Mouse (Mus musculus): ENCODE data around the gene Cactin. TPM values are rescaled to one million over a fixed set of nuclear protein-coding genes. Genes with fewer than 3 reads are reported as not detected.
A peak's percentile ranks its signal among the peaks of the same experiment; 100 is the strongest.

Gene Cactin
- polyA plus RNA-seq, 1 experiment from 2014 or later: 61.8 TPM

DNA sequence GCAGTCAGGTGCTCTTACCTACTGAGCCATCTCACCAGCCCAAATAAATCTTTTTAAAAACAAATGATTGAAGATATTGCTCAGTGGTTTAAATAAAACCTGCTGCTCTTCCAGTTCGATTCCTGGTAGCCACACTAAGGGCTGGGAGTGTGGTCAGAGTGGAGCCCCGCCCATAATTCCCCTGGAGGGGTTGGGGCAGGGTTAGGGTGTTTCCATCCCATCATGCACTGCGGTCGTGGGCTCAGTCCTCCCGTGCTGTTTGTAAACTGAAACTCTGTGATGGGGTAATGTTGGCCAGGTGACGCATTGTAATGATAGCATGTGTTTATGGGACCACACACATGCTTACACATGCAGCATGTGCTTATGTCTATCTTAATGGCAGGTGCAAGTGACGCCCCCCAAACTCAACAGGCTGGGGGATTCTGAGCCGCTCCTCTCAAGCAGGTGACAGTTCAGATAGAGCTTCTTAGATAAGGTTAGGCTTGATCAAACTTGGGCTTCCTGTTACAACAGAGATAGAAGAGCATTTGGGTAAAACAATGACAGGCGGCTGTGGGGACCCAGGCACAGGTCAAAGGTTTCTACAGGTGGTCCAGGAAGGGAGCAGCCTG is 30.9 kb downstream of the Cactin start:
- Histone ChIP-seq H3K4me1 (peaks cover 29% of the 10 kb centered on the region), H3K36me3 (replicated peaks) (peaks cover 15% of the 10 kb centered on the region), H3K9ac (peak overlapping the region; percentile 12; the same call in 1 of the 2 replicates), H3K4me3 (replicated peaks) (no peak overlapping the region), H3K27ac (no peak overlapping the region), H3K27me3 (peaks cover 43% of the 10 kb centered on the region), H3K4me2 (no peak overlapping the region), H3K9me3 (no peaks in the 10 kb centered on the region)
- no peak for ATAC-seq (ENCODE audit: low FRiP score)
- 25% methylated on average over 9 of the region's 9 CpGs for WGBS

DNA sequence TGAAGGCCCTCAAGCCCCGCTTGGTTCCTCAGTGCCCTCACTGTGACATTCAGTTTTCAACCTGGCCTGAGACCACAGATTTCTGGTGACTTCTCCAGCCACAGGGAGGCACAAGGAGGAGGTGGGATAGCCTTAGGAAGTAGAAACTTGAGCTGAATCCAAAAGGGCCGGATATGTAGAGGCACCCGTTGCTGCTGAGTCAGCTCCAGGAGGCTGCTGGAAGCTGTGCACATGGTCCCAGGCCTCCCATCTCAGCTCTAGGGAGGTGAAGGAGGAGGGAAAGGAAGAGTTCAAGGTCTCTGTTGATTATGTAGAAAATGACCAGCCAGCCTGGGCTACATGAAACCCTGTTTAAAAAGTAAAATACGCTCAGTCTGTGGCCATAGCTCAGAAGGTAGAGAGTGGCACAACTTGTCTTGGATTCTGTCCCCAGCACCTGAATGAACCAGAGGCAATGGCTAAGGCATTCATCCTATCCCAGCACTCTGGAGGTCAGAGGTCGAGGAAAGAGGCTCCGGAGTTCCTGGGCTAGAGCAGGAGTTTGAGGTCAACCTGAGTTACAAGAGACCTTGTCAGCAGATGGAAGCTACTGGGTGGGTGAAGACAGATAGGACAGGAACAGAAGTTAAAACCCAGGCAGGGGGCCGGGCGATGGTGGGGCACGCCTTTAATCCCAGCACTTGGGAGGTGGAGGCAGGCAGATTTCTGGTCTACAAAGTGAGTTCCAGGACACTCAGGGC is 34.0 kb downstream of the Cactin start:
- H3K27ac ChIP-seq: no peak overlapping the region
- H3K36me3 ChIP-seq (replicated peaks): no peaks in the 10 kb centered on the region
- no peak for ATAC-seq (ENCODE audit: low FRiP score)
- H3K4me2 ChIP-seq: no peak overlapping the region
- H3K4me1 ChIP-seq: peaks cover 31% of the 10 kb centered on the region
- H3K27me3 ChIP-seq: peaks cover 34% of the 10 kb centered on the region
- H3K9ac ChIP-seq: no peak overlapping the region
- no peaks in the 10 kb centered on the region for H3K9me3 ChIP-seq
- 71% methylated on average over 9 of the region's 9 CpGs for WGBS
- H3K4me3 ChIP-seq (replicated peaks): no peak overlapping the region

- Histone ChIP-seq H3K9ac (0 out of 2 replicates have a peak overlapping the region, but pooled peaks have one; percentile 36), H3K4me2 (no peak overlapping the region), H3K4me3 (replicated peaks) (no peak overlapping the region), H3K27me3 (peaks cover 34% of the 10 kb centered on the region), H3K4me1 (peaks cover 32% of the 10 kb centered on the region), H3K9me3 (no peaks in the 10 kb centered on the region), H3K36me3 (replicated peaks) (no peaks in the 10 kb centered on the region), H3K27ac (no peak overlapping the region)
- WGBS: 83% methylated on average over 4 of the region's 4 CpGs
- ATAC-seq (ENCODE audit: low FRiP score): no peak
Observed at GRCm38 (mm10) chr10:81355533-81355932, 34.6 kb downstream of the Cactin start.

DNA sequence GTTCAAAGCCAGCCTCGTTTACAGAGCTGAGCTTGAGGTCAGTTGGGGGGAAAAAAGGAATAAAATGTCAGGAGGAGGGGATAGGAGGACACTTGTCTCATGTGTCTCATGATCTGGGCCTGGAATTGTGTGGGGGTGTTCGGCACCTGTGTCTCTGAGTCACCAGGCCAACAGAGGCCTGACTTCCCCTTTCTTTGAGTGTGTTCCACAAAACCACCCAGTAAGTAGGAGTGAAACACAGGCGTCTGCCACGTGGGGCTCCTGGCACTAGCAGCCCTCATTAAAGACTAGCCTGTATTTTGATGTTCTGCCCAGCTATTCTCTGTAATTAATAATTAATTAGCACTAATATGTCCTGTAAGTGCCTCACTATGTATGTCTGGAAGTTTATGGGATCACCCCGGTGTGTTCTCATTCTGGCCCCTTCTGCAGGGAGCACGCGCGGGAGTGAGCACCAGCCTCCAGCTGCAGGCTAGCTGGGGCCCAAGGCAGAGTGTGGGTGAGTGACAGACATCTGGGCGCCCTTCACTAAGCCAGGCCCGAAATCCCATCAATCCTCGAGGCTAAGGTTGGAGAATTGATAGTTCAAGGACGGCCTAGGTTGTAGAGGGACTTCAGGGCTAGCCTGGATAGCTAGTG is 35.6 kb downstream of the Cactin start:
- H3K36me3 ChIP-seq (replicated peaks): no peaks in the 10 kb centered on the region
- peak overlapping the region; percentile 98 for H3K4me2 ChIP-seq
- H3K9ac ChIP-seq: 0 out of 2 replicates have a peak overlapping the region, but pooled peaks have one; percentile 36
- H3K4me1 ChIP-seq: peaks cover 32% of the 10 kb centered on the region
- ATAC-seq (ENCODE audit: low FRiP score): no peak
- no peak overlapping the region for H3K4me3 ChIP-seq (replicated peaks)
- no peak overlapping the region for H3K27ac ChIP-seq
- 56% methylated on average over 12 of the region's 12 CpGs for whole genome bisulfite sequencing
- H3K9me3 ChIP-seq: no peaks in the 10 kb centered on the region
- peaks cover 34% of the 10 kb centered on the region for H3K27me3 ChIP-seq

GRCm38 (mm10) chr10:81356991-81357844 is 36.3 kb downstream of the Cactin start, which contains the start of gene Mfsd12:
Gene Mfsd12 (plus strand): TSS chr10:81357491.
- ATAC-seq (ENCODE audit: low FRiP score): peak; percentile 94
- Histone ChIP-seq H3K4me2 (peak within 1 kb of the TSS; percentile 98), H3K27ac (no peak within 1 kb of the TSS), H3K36me3 (replicated peaks) (no peaks in the 10 kb centered on the region), H3K4me3 (replicated peaks) (peak within 1 kb of the TSS; percentile 75), H3K9ac (peak within 1 kb of the TSS; percentile 78), H3K9me3 (no peaks in the 10 kb centered on the region), H3K27me3 (peaks cover 30% of the 10 kb centered on the region), H3K4me1 (peaks cover 33% of the 10 kb centered on the region)
- 2% methylated on average over 78 of the region's 79 CpGs for WGBS

GRCm38 (mm10) chr10:81358209-81358608 is 37.3 kb downstream of the Cactin start:
- H3K4me1 ChIP-seq: peaks cover 42% of the 10 kb centered on the region
- H3K27ac ChIP-seq: no peak overlapping the region
- peak overlapping the region; percentile 75 for H3K4me3 ChIP-seq (replicated peaks)
- no peak for ATAC-seq (ENCODE audit: low FRiP score)
- peaks cover 38% of the 10 kb centered on the region for H3K27me3 ChIP-seq
- no peaks in the 10 kb centered on the region for H3K36me3 ChIP-seq (replicated peaks)
- H3K4me2 ChIP-seq: peak overlapping the region; percentile 98
- no peaks in the 10 kb centered on the region for H3K9me3 ChIP-seq
- peak overlapping the region; percentile 78 for H3K9ac ChIP-seq
- WGBS: 44% methylated on average over 4 of the region's 4 CpGs

GRCm38 (mm10) chr10:81358841-81359240 is 37.9 kb downstream of the Cactin start:
- H3K36me3 ChIP-seq (replicated peaks): no peaks in the 10 kb centered on the region
- H3K4me3 ChIP-seq (replicated peaks): no peak overlapping the region; the same call in 1 of the 2 replicates
- H3K27me3 ChIP-seq: peaks cover 44% of the 10 kb centered on the region
- no peaks in the 10 kb centered on the region for H3K9me3 ChIP-seq
- no peak for ATAC-seq (ENCODE audit: low FRiP score)
- no peak overlapping the region; the same call in 1 of the 2 replicates for H3K27ac ChIP-seq
- 67% methylated on average over 1 of the region's 1 CpGs for whole genome bisulfite sequencing
- H3K4me1 ChIP-seq: peaks cover 48% of the 10 kb centered on the region
- H3K9ac ChIP-seq: 0 out of 2 replicates have a peak overlapping the region, but pooled peaks have one; percentile 78
- H3K4me2 ChIP-seq: peak overlapping the region; percentile 98; the same call in 1 of the 2 replicates

- Histone ChIP-seq H3K9ac (no peak overlapping the region), H3K4me3 (replicated peaks) (no peak overlapping the region), H3K4me1 (peaks cover 67% of the 10 kb centered on the region), H3K9me3 (no peaks in the 10 kb centered on the region), H3K27me3 (peaks cover 54% of the 10 kb centered on the region), H3K4me2 (no peak overlapping the region), H3K27ac (no peak overlapping the region), H3K36me3 (replicated peaks) (no peaks in the 10 kb centered on the region)
- WGBS: 72% methylated on average over 8 of the region's 8 CpGs
- ATAC-seq (ENCODE audit: low FRiP score): no peak
Observed at GRCm38 (mm10) chr10:81360721-81361120, 39.8 kb downstream of the Cactin start.

DNA sequence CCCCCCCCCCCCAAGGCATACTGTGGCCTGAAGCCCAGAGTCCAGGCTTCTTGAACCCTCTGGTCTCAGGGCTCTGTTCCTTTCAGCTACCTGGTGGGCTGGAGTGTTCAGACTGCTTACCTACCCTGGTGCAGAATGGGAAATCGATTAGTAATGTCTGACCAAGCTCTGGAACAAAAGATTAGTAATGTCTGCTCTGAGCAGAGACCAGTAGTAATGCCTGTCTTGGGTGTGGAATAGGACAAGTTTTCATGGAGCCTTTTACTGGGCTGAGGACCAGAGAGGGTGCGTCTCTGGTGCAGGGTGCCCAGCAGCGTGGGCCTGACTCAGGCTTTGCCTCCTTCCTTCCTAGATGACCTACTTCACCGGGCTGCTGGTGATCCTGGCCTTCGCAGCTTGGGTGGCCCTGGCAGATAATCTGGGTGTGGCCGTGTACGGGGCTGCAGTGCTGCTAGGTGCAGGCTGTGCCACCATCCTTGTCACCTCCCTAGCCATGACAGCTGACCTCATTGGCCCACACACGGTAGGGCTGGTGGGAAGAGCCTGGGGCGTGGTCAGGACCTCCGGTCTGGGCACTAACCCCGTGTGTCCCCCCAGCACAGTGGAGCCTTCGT is 41.5 kb downstream of the Cactin start:
- Histone ChIP-seq H3K27ac (no peak overlapping the region), H3K4me1 (peaks cover 80% of the 10 kb centered on the region)

DNA sequence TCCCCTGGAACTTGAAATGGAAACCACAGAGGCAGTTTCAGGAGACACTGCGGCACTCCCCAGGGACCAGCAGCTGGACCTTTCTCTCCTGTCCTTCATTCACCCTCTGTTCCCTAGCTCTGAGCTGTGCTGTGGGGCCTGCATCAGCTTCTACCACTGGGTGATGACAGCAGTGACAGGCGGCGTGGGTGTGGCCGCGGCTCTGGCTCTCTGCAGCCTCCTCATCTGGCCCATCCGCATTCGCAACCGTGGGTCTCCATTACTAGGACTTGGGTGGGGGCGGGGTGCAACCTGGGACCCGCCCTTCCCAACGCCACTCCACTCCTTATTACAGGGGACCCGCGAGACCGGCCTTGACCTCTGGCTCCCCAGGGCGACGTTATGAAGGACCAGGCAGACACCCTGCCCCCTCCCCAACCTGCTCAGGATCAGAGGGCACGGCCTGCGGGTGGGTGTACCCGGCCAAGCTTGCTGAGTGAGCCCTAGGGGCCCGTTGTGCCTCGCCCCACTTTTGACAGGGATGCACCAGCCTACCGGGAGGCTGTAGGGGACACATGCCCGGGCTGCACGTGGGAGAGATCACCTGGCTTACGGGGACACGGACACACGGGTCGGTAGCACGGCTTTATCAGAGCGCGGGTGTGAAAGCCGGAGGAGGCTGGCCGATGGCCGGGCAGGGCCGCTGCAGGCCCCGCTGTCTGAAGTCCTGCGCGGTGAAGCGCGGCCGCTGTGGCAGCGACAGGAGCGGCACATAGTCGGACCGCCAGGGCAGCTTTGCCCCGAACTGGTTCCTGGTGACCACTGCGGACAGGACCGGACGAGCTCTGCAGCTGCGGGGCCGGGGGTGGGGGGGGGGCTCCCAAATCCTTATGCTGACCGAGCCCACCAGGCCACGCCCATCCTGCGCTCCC is 42.8 kb downstream of the Cactin start:
- H3K36me3 ChIP-seq (replicated peaks): peaks cover 26% of the 10 kb centered on the region
- no peaks in the 10 kb centered on the region for H3K9me3 ChIP-seq
- ATAC-seq (ENCODE audit: low FRiP score): peak; percentile 13; the same call in 1 of the 2 replicates
- peak overlapping the region; percentile 35 for H3K4me3 ChIP-seq (replicated peaks)
- peaks cover 40% of the 10 kb centered on the region for H3K27me3 ChIP-seq
- 10% methylated on average over 54 of the region's 54 CpGs for WGBS
- H3K4me1 ChIP-seq: peaks cover 69% of the 10 kb centered on the region
- H3K9ac ChIP-seq: peak overlapping the region; percentile 44
- no peak overlapping the region for H3K27ac ChIP-seq
- H3K4me2 ChIP-seq: peak overlapping the region; percentile 64

More for the DNA sequence above, 41.5 kb downstream of the Cactin start:
- WGBS: 73% methylated on average over 12 of the region's 12 CpGs
- peaks cover 14% of the 10 kb centered on the region for H3K36me3 ChIP-seq (replicated peaks)
- ATAC-seq (ENCODE audit: low FRiP score): no peak
- H3K4me3 ChIP-seq (replicated peaks): no peak overlapping the region
- no peak overlapping the region for H3K9ac ChIP-seq
- no peaks in the 10 kb centered on the region for H3K9me3 ChIP-seq
- H3K27me3 ChIP-seq: peaks cover 45% of the 10 kb centered on the region
- H3K4me2 ChIP-seq: no peak overlapping the region
